ENCODE assay signal across 27 mouse cellular contexts in the genomic region with DNA sequence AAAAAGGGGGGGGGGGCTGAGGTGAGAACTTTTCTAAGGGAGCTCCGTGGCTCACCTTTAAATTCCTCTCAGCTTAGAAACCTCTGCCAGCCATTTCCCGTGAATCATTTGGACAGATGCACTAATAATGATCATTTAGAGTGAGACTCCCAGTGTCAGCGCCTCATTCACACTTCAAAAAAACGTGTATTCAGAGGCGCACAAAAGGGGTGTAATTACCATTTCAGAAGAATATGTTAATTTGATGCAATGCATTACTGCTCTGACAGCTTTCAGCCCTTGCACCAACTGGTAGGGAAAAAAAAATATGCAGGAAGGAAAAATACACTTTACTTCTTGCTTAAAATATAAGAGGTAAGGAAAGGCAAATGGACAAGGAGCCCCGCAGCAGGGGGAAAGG.
DNase-seq lines count a peak whose midpoint lies in the region; ATAC-seq lines count a peak whose summit lies in the region.
"Had no signal": no experiment of that assay in that cellular context is flagged by ENCODE, and none has a peak within 500 bp of the region (broad histone marks: within the 10 kb centered on the region; RNA-seq: fewer than 3 reads in every experiment).

No protein-coding gene starts in this region.

- no peak overlapping the region for H3K9ac ChIP-seq in hindbrain, embryonic 16.5 days (ENCODE audit: low read depth, low read length)
- H3K9ac ChIP-seq in neural tube, embryonic 11.5 days (ENCODE audit: low read length): no peak overlapping the region
- no peak overlapping the region for H3K9ac ChIP-seq in neural tube, embryonic 15.5 days (replicated peaks)
- no peak overlapping the region for H3K9ac ChIP-seq in forebrain, embryonic 14.5 days (ENCODE audit: low read length)
- no peak overlapping the region for H3K9ac ChIP-seq in midbrain, embryonic 15.5 days
- no peak overlapping the region for H3K9ac ChIP-seq in liver, embryonic 11.5 days (ENCODE audit: low read depth, low read length)
- H3K9ac ChIP-seq: embryonic facial prominence, embryonic 12.5 days; hindbrain, embryonic 13.5 days; limb, embryonic 15.5 days; liver, embryonic 14.5 days had no signal

- no peaks in the 10 kb centered on the region for H3K9me3 ChIP-seq in hindbrain, embryonic 10.5 days
- H3K9me3 ChIP-seq in hindbrain, embryonic 16.5 days (ENCODE audit: control insufficient read depth, low read length): no peaks in the 10 kb centered on the region
- H3K9me3 ChIP-seq in neural tube, embryonic 11.5 days (ENCODE audit: control insufficient read depth, low read length): no peaks in the 10 kb centered on the region
- H3K9me3 ChIP-seq in neural tube, embryonic 15.5 days (replicated peaks): no peaks in the 10 kb centered on the region
- no peaks in the 10 kb centered on the region for H3K9me3 ChIP-seq in forebrain, embryonic 14.5 days (replicated peaks; ENCODE audit: control insufficient read depth, low read length)
- H3K9me3 ChIP-seq in midbrain, embryonic 15.5 days: no peaks in the 10 kb centered on the region
- H3K9me3 ChIP-seq in liver, embryonic 11.5 days (ENCODE audit: control insufficient read depth, low read length): no peaks in the 10 kb centered on the region
- H3K9me3 ChIP-seq: embryonic facial prominence, embryonic 12.5 days; hindbrain, embryonic 13.5 days; limb, embryonic 10.5 days; limb, embryonic 15.5 days had no signal

- no peaks in the 10 kb centered on the region for H3K27me3 ChIP-seq in hindbrain, embryonic 10.5 days (ENCODE audit: insufficient read depth, poor library complexity, severe bottlenecking)
- no peaks in the 10 kb centered on the region for H3K27me3 ChIP-seq in hindbrain, embryonic 16.5 days (replicated peaks; ENCODE audit: control insufficient read depth, insufficient read depth, low read length)
- H3K27me3 ChIP-seq in neural tube, embryonic 11.5 days (ENCODE audit: control insufficient read depth, insufficient read depth, low read length): no peaks in the 10 kb centered on the region
- H3K27me3 ChIP-seq in neural tube, embryonic 15.5 days (replicated peaks): no peaks in the 10 kb centered on the region
- H3K27me3 ChIP-seq in forebrain, embryonic 14.5 days (replicated peaks; ENCODE audit: control insufficient read depth, insufficient read depth, low read length): no peaks in the 10 kb centered on the region
- no peaks in the 10 kb centered on the region for H3K27me3 ChIP-seq in midbrain, embryonic 15.5 days (replicated peaks)
- no peaks in the 10 kb centered on the region for H3K27me3 ChIP-seq in liver, embryonic 11.5 days (replicated peaks; ENCODE audit: control insufficient read depth, insufficient read depth, low read length)
- H3K27me3 ChIP-seq: embryonic facial prominence, embryonic 12.5 days; hindbrain, embryonic 13.5 days; limb, embryonic 15.5 days had no signal

- H3K4me3 ChIP-seq in hindbrain, embryonic 10.5 days: no peak overlapping the region
- no peak overlapping the region for H3K4me3 ChIP-seq in hindbrain, embryonic 16.5 days (ENCODE audit: low read length)
- H3K4me3 ChIP-seq in neural tube, embryonic 11.5 days (ENCODE audit: low read depth, low read length): no peak overlapping the region
- no peak overlapping the region for H3K4me3 ChIP-seq in neural tube, embryonic 15.5 days (replicated peaks)
- H3K4me3 ChIP-seq in forebrain, embryonic 14.5 days (ENCODE audit: low read depth, low read length): no peak overlapping the region
- H3K4me3 ChIP-seq in midbrain, embryonic 15.5 days: no peak overlapping the region
- H3K4me3 ChIP-seq in liver, embryonic 11.5 days (ENCODE audit: low read depth, low read length): no peak overlapping the region
- H3K4me3 ChIP-seq: embryonic facial prominence, embryonic 12.5 days; hindbrain, embryonic 13.5 days; limb, embryonic 10.5 days; limb, embryonic 15.5 days had no signal

- H3K4me2 ChIP-seq in hindbrain, embryonic 16.5 days (ENCODE audit: low read length): no peak overlapping the region
- no peak overlapping the region for H3K4me2 ChIP-seq in neural tube, embryonic 11.5 days (ENCODE audit: low read depth)
- no peak overlapping the region for H3K4me2 ChIP-seq in neural tube, embryonic 15.5 days
- H3K4me2 ChIP-seq in forebrain, embryonic 14.5 days (ENCODE audit: low read length): no peak overlapping the region
- no peak overlapping the region for H3K4me2 ChIP-seq in midbrain, embryonic 15.5 days
- no peak overlapping the region for H3K4me2 ChIP-seq in liver, embryonic 11.5 days
- H3K4me2 ChIP-seq: embryonic facial prominence, embryonic 12.5 days; hindbrain, embryonic 13.5 days; limb, embryonic 15.5 days had no signal

- WGBS in hindbrain, embryonic 10.5 days: 23% methylated on average over 6 of the region's 6 CpGs
- WGBS in hindbrain, embryonic 16.5 days: 15% methylated on average over 6 of the region's 6 CpGs
- WGBS in neural tube, embryonic 11.5 days: 10% methylated on average over 6 of the region's 6 CpGs
- 7% methylated on average over 6 of the region's 6 CpGs for WGBS in neural tube, embryonic 15.5 days
- 9% methylated on average over 6 of the region's 6 CpGs for WGBS in forebrain, embryonic 14.5 days
- WGBS in midbrain, embryonic 15.5 days: 18% methylated on average over 6 of the region's 6 CpGs
- WGBS in liver, embryonic 11.5 days: 36% methylated on average over 6 of the region's 6 CpGs

- peaks cover 21% of the 10 kb centered on the region for H3K4me1 ChIP-seq in hindbrain, embryonic 10.5 days (replicated peaks)
- no peaks in the 10 kb centered on the region; the same call in 1 of the 2 replicates for H3K4me1 ChIP-seq in hindbrain, embryonic 16.5 days (ENCODE audit: control insufficient read depth, insufficient read depth, low read depth, low read length)
- no peaks in the 10 kb centered on the region; the same call in 1 of the 2 replicates for H3K4me1 ChIP-seq in neural tube, embryonic 11.5 days (ENCODE audit: control insufficient read depth, insufficient read depth, low read length)
- H3K4me1 ChIP-seq in neural tube, embryonic 15.5 days: peaks cover 14% of the 10 kb centered on the region; the same call in 1 of the 2 replicates
- peaks cover 26% of the 10 kb centered on the region for H3K4me1 ChIP-seq in forebrain, embryonic 14.5 days (ENCODE audit: control insufficient read depth, insufficient read depth, low read length)
- H3K4me1 ChIP-seq in midbrain, embryonic 15.5 days: peaks cover 14% of the 10 kb centered on the region
- no peaks in the 10 kb centered on the region for H3K4me1 ChIP-seq in liver, embryonic 11.5 days (replicated peaks; ENCODE audit: control insufficient read depth, insufficient read depth, low read length)
- H3K4me1 ChIP-seq: embryonic facial prominence, embryonic 12.5 days; limb, embryonic 10.5 days; limb, embryonic 15.5 days had no signal

- H3K36me3 ChIP-seq in hindbrain, embryonic 10.5 days: no peaks in the 10 kb centered on the region
- no peaks in the 10 kb centered on the region for H3K36me3 ChIP-seq in hindbrain, embryonic 16.5 days (ENCODE audit: control insufficient read depth, insufficient read depth, low read length)
- no peaks in the 10 kb centered on the region for H3K36me3 ChIP-seq in neural tube, embryonic 11.5 days (ENCODE audit: control insufficient read depth, insufficient read depth, low read length)
- no peaks in the 10 kb centered on the region for H3K36me3 ChIP-seq in neural tube, embryonic 15.5 days
- no peaks in the 10 kb centered on the region for H3K36me3 ChIP-seq in forebrain, embryonic 14.5 days (ENCODE audit: control insufficient read depth, insufficient read depth, low read length)
- H3K36me3 ChIP-seq in midbrain, embryonic 15.5 days (replicated peaks): no peaks in the 10 kb centered on the region
- no peaks in the 10 kb centered on the region for H3K36me3 ChIP-seq in liver, embryonic 11.5 days (ENCODE audit: control insufficient read depth, insufficient read depth, low read length)
- H3K36me3 ChIP-seq: embryonic facial prominence, embryonic 12.5 days; hindbrain, embryonic 13.5 days; limb, embryonic 10.5 days; limb, embryonic 15.5 days had no signal

- no peak for ATAC-seq in hindbrain, embryonic 16.5 days
- no peak for ATAC-seq in neural tube, embryonic 11.5 days (ENCODE audit: insufficient read depth, low FRiP score, low TSS enrichment)
- ATAC-seq in neural tube, embryonic 15.5 days (ENCODE audit: low FRiP score): no peak
- ATAC-seq in forebrain, embryonic 14.5 days: peak; percentile 89
- ATAC-seq in midbrain, embryonic 15.5 days (replicated peaks): no peak
- no peak for ATAC-seq in liver, embryonic 11.5 days (replicated peaks; ENCODE audit: low FRiP score)
- no peak for ATAC-seq in monocyte, adult 5-6 weeks (replicated peaks; ENCODE audit: insufficient number of reproducible peaks, low FRiP score, low TSS enrichment, poor library complexity, severe bottlenecking)
- ATAC-seq: CD4-positive, CD25-positive, alpha-beta regulatory T cell, adult 4 months; inflammation-experienced regulatory T-cells, adult 6 months had no signal

- DNase-seq in hindbrain, embryonic 10.5 days (ENCODE audit: low spot score): no peak
- peak; percentile 29 for DNase-seq in neural tube, embryonic 11.5 days (ENCODE audit: low spot score)
- peak; percentile 94 for DNase-seq in forebrain, embryonic 14.5 days (ENCODE audit: low spot score)
- no peak for DNase-seq in liver, embryonic 11.5 days (ENCODE audit: low spot score)
- DNase-seq: adrenal gland, postnatal 14 days; cerebellum, adult 8-10 months; cerebellum, postnatal 25 days; embryo, embryonic 11 days; gastrocnemius, postnatal 10 days; heart, postnatal 14 days; kidney, adult 11 months; kidney, postnatal 14 days; layer of hippocampus, adult 9-11 months; lung, adult 2 months; lung, postnatal 10 days had no signal

- H3K27ac ChIP-seq in hindbrain, embryonic 10.5 days: peak overlapping the region; percentile 43
- no peak overlapping the region for H3K27ac ChIP-seq in hindbrain, embryonic 16.5 days (ENCODE audit: low read depth, low read length)
- no peak overlapping the region for H3K27ac ChIP-seq in neural tube, embryonic 11.5 days (ENCODE audit: low read depth, low read length)
- H3K27ac ChIP-seq in neural tube, embryonic 15.5 days (replicated peaks): no peak overlapping the region
- peak overlapping the region; percentile 76 for H3K27ac ChIP-seq in forebrain, embryonic 14.5 days (ENCODE audit: low read depth, low read length)
- H3K27ac ChIP-seq in midbrain, embryonic 15.5 days: peak overlapping the region; percentile 39
- no peak overlapping the region for H3K27ac ChIP-seq in liver, embryonic 11.5 days (ENCODE audit: low read depth, low read length)
- H3K27ac ChIP-seq: embryonic facial prominence, embryonic 12.5 days; hindbrain, embryonic 13.5 days; limb, embryonic 10.5 days; limb, embryonic 15.5 days; liver, embryonic 14.5 days; macrophage had no signal

Comparison
In these comparisons a context has a peak if more than half of its experiments do, and no peak if none do; other contexts are left out.
1. H3K27ac ChIP-seq: peak in hindbrain, embryonic 10.5 days (single experiment), forebrain, embryonic 14.5 days (single experiment) and midbrain, embryonic 15.5 days (single experiment); none in hindbrain, embryonic 16.5 days (single experiment), neural tube, embryonic 11.5 days (single experiment), neural tube, embryonic 15.5 days (single experiment) and liver, embryonic 11.5 days (single experiment).
2. DNase-seq: peak in neural tube, embryonic 11.5 days (single experiment) and forebrain, embryonic 14.5 days (single experiment); none in hindbrain, embryonic 10.5 days (single experiment) and liver, embryonic 11.5 days (single experiment).